Mouse (Mus musculus): ENCODE data around the gene Ugt1a2. TPM values are rescaled to one million over a fixed set of nuclear protein-coding genes. Genes with fewer than 3 reads are reported as not detected.
A peak's percentile ranks its signal among the peaks of the same experiment; 100 is the strongest.

The Ugt1a2 gene
- total and polyA plus RNA-seq, 2 experiments from 2014 or later: not detected

DNA sequence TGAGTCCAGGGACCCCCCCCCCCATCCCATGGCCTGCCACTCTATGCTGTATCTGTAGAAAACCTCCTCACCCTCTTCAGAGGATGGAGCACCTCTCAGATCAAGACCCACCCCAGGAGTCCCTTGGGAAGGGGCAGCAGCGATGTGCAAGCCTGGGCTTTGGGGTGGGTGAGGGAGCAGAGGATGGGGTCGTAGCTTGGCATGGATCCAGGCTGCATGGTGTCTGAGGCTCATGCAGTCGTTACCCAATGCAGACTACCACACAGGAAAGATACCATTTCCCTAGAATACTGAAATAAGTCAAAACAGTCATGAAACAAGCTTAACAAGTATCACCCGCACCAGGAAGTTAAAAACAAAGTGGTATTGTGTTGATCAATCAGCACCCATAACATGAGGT lies 48.3 kb downstream of the Ugt1a2 start:
- WGBS: 68% methylated on average over 4 of the region's 4 CpGs
- Histone ChIP-seq H3K27ac (ENCODE audit: low read depth, low read length) (no peak overlapping the region), H3K27me3 (ENCODE audit: insufficient read depth, low read length) (no peaks in the 10 kb centered on the region), H3K36me3 (ENCODE audit: insufficient read depth, low read length) (no peaks in the 10 kb centered on the region), H3K9ac (replicated peaks; ENCODE audit: low read length, poor library complexity, severe bottlenecking) (no peak overlapping the region), H3K4me2 (ENCODE audit: low read depth, low read length, poor library complexity, severe bottlenecking) (no peak overlapping the region), H3K4me1 (ENCODE audit: insufficient read depth, low read length) (no peaks in the 10 kb centered on the region), H3K9me3 (ENCODE audit: low read length) (peaks cover 97% of the 10 kb centered on the region), H3K4me3 (ENCODE audit: low read depth, low read length) (no peak overlapping the region)
- TF ChIP-seq CTCF (IDR thresholded peaks at IDR 0.05): no peak
- ATAC-seq (ENCODE audit: low FRiP score): no peak
- no peak for DNase-seq (ENCODE audit: low spot score)

DNA sequence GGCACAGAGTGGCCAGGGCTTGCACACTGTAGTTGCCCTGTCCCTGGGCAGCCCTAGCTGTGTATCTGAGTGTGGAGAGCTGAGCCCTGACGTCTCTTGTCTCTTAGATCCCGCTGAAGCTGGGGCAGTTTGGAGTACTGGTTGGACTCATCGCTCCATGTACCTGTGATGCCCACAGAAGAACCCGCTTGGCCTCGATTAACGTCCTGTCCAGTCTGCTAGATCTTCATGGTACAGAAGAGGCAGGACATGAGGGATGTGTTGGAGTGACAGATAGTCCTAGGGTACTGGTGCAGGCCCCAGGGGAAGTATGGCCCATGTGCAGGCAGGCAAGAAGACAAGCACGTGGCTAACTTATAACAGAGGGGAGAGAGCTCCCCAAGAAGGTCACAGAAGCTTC lies 49.2 kb downstream of the Ugt1a2 start:
- Histone ChIP-seq H3K4me2 (ENCODE audit: low read depth, low read length, poor library complexity, severe bottlenecking) (no peak overlapping the region), H3K4me3 (ENCODE audit: low read depth, low read length) (no peak overlapping the region), H3K36me3 (ENCODE audit: insufficient read depth, low read length) (no peaks in the 10 kb centered on the region), H3K4me1 (ENCODE audit: insufficient read depth, low read length) (no peaks in the 10 kb centered on the region), H3K9me3 (ENCODE audit: low read length) (peaks cover 97% of the 10 kb centered on the region), H3K27me3 (ENCODE audit: insufficient read depth, low read length) (no peaks in the 10 kb centered on the region), H3K27ac (ENCODE audit: low read depth, low read length) (no peak overlapping the region), H3K9ac (replicated peaks; ENCODE audit: low read length, poor library complexity, severe bottlenecking) (no peak overlapping the region)
- no peak for DNase-seq (ENCODE audit: low spot score)
- no peak for TF ChIP-seq CTCF (IDR thresholded peaks at IDR 0.05)
- WGBS: 76% methylated on average over 7 of the region's 7 CpGs
- ATAC-seq (ENCODE audit: low FRiP score): no peak

GRCm38 (mm10) chr1:88250023-88250422 lies 49.6 kb downstream of the Ugt1a2 start:
- WGBS: 80% methylated on average over 5 of the region's 5 CpGs

GRCm38 (mm10) chr1:88253106-88253505 lies 52.7 kb downstream of the Ugt1a2 start:
- WGBS: 77% methylated on average over 8 of the region's 8 CpGs
- DNase-seq (ENCODE audit: low spot score): no peak
- no peak for ATAC-seq (ENCODE audit: low FRiP score)

More at GRCm38 (mm10) chr1:88250023-88250422, 49.6 kb downstream of the Ugt1a2 start:
- Histone ChIP-seq H3K4me1 (ENCODE audit: insufficient read depth, low read length) (no peaks in the 10 kb centered on the region), H3K9ac (replicated peaks; ENCODE audit: low read length, poor library complexity, severe bottlenecking) (no peak overlapping the region), H3K36me3 (ENCODE audit: insufficient read depth, low read length) (no peaks in the 10 kb centered on the region), H3K4me2 (ENCODE audit: low read depth, low read length, poor library complexity, severe bottlenecking) (no peak overlapping the region), H3K27me3 (ENCODE audit: insufficient read depth, low read length) (no peaks in the 10 kb centered on the region), H3K27ac (ENCODE audit: low read depth, low read length) (no peak overlapping the region), H3K4me3 (ENCODE audit: low read depth, low read length) (no peak overlapping the region), H3K9me3 (ENCODE audit: low read length) (peaks cover 97% of the 10 kb centered on the region)
- TF ChIP-seq CTCF (IDR thresholded peaks at IDR 0.05): no peak
- DNase-seq (ENCODE audit: low spot score) (no peak), ATAC-seq (ENCODE audit: low FRiP score) (no peak)

DNA sequence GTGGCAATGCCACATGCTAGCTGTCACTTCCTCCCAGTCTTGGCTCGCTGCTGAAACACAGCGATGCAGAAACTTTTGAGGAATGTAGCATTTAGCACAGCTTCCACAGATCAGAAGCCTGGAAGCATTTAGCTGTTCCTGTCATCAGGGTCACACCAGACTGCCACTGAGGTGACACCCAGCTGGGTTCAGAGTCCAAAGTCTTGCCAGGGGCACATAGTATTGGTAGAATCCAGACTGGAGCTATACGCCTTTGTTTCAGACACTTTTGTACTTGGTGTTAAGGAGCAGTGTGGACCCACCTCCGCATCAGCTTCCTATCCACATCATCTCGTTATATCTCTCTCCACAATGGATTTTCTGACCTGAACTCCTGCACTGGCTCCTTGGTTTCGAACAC lies 53.1 kb downstream of the Ugt1a2 start:
- H3K4me3 ChIP-seq (ENCODE audit: low read depth, low read length): no peak overlapping the region
- DNase-seq (ENCODE audit: low spot score) (no peak), ATAC-seq (ENCODE audit: low FRiP score) (no peak)
- H3K4me2 ChIP-seq (ENCODE audit: low read depth, low read length, poor library complexity, severe bottlenecking): no peak overlapping the region
- no peaks in the 10 kb centered on the region for H3K27me3 ChIP-seq (ENCODE audit: insufficient read depth, low read length)
- H3K27ac ChIP-seq (ENCODE audit: low read depth, low read length): no peak overlapping the region
- TF ChIP-seq CTCF (IDR thresholded peaks at IDR 0.05): no peak
- no peaks in the 10 kb centered on the region for H3K4me1 ChIP-seq (ENCODE audit: insufficient read depth, low read length)
- no peak overlapping the region for H3K9ac ChIP-seq (replicated peaks; ENCODE audit: low read length, poor library complexity, severe bottlenecking)
- H3K9me3 ChIP-seq (ENCODE audit: low read length): peaks cover 94% of the 10 kb centered on the region
- WGBS: 72% methylated on average over 6 of the region's 6 CpGs
- H3K36me3 ChIP-seq (ENCODE audit: insufficient read depth, low read length): no peaks in the 10 kb centered on the region

More at GRCm38 (mm10) chr1:88253106-88253505, 52.7 kb downstream of the Ugt1a2 start:
- TF ChIP-seq CTCF (IDR thresholded peaks at IDR 0.05): no peak
- H3K4me3 ChIP-seq (ENCODE audit: low read depth, low read length): no peak overlapping the region
- no peak overlapping the region for H3K4me2 ChIP-seq (ENCODE audit: low read depth, low read length, poor library complexity, severe bottlenecking)
- H3K9ac ChIP-seq (replicated peaks; ENCODE audit: low read length, poor library complexity, severe bottlenecking): no peak overlapping the region
- H3K9me3 ChIP-seq (ENCODE audit: low read length): peaks cover 95% of the 10 kb centered on the region
- no peaks in the 10 kb centered on the region for H3K4me1 ChIP-seq (ENCODE audit: insufficient read depth, low read length)
- no peaks in the 10 kb centered on the region for H3K36me3 ChIP-seq (ENCODE audit: insufficient read depth, low read length)
- H3K27me3 ChIP-seq (ENCODE audit: insufficient read depth, low read length): no peaks in the 10 kb centered on the region
- H3K27ac ChIP-seq (ENCODE audit: low read depth, low read length): no peak overlapping the region

DNA sequence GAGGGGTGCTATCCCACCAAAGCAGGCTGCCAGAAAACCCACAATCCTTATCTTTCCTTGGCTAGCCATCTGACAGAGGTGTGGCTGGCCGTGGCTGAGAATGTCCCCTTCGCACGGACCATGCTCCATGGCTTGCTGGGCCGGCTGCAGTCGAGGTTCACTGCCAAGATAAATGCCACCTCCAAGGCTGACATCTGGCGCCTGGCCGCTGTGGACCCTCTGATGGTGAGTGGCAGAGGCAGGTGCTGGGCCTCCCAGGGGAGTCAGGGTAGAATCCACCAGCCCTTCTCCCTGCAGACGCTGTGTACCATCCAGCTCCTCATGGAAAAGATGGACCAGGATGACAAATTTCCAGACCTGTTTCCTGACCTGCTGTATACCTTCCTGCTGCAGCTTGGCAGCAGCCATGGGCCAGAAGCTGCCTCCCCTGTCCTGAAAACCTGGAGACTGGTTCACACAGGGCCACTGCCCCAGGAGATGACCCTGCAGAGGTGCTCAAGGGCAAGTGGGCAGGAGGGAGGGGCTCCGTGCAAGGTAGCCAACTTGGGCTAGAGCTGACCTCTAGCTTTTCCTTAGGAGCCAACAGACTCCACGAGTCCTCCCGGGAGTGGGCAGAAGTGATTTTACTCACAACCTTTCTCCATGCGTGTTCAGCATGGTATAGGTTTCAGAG lies 54.5 kb downstream of the Ugt1a2 start:
- H3K4me1 ChIP-seq (ENCODE audit: insufficient read depth, low read length): no peaks in the 10 kb centered on the region
- peaks cover 8% of the 10 kb centered on the region for H3K36me3 ChIP-seq (ENCODE audit: insufficient read depth, low read length)
- no peak overlapping the region for H3K9ac ChIP-seq (replicated peaks; ENCODE audit: low read length, poor library complexity, severe bottlenecking)
- WGBS: 88% methylated on average over 12 of the region's 12 CpGs
- no peak overlapping the region for H3K4me2 ChIP-seq (ENCODE audit: low read depth, low read length, poor library complexity, severe bottlenecking)
- H3K9me3 ChIP-seq (ENCODE audit: low read length): peaks cover 83% of the 10 kb centered on the region
- H3K27ac ChIP-seq (ENCODE audit: low read depth, low read length): no peak overlapping the region
- no peak overlapping the region for H3K4me3 ChIP-seq (ENCODE audit: low read depth, low read length)
- no peak for TF ChIP-seq CTCF (IDR thresholded peaks at IDR 0.05)
- ATAC-seq (ENCODE audit: low FRiP score) (no peak), DNase-seq (ENCODE audit: low spot score) (peak; percentile 75)
- no peaks in the 10 kb centered on the region for H3K27me3 ChIP-seq (ENCODE audit: insufficient read depth, low read length)

Measured in midbrain, postnatal 0 days (tissue).